Mouse (Mus musculus) stomach, embryonic 16.5 days (tissue): ENCODE results near the gene Cnpy3. TPM values are rescaled to one million over a fixed set of nuclear protein-coding genes. Genes with fewer than 3 reads are reported as not detected.

Experiments used
- ATAC-seq: fragments of 200-750 bp; cut with Nextera tagmentation; 2 replicates; pipeline ENCODE4 v1.8.0; 2017; ENCODE audit warnings: moderate number of reproducible peaks, moderate TSS enrichment; ENCODE audit not compliant: insufficient read depth, low FRiP score
- H3K27ac ChIP-seq: fragments of 300-500 bp; sonication (generic); 2 replicates; pipeline ENCODE4 v1.5.1; 2014; ENCODE audit warnings: low read length
- H3K27me3 ChIP-seq: fragments of 300-500 bp; sonication (generic); 2 replicates; pipeline ENCODE4 v1.6.1; 2014; ENCODE audit warnings: low read length, control low read depth, mixed read lengths; ENCODE audit not compliant: control insufficient read depth, insufficient read depth
- H3K36me3 ChIP-seq: fragments of 300-500 bp; sonication (generic); 2 replicates; pipeline ENCODE4 v1.6.1; 2014; ENCODE audit warnings: low read length; ENCODE audit not compliant: control insufficient read depth, insufficient read depth
- H3K4me1 ChIP-seq: fragments of 300-500 bp; sonication (generic); 2 replicates; pipeline ENCODE4 v1.6.1; 2014; ENCODE audit warnings: low read length, control low read depth, mixed read lengths; ENCODE audit not compliant: control insufficient read depth, insufficient read depth
- H3K4me2 ChIP-seq: fragments of 300-500 bp; sonication (generic); 2 replicates; pipeline ENCODE4 v1.6.1; 2014; ENCODE audit warnings: low read depth, low read length, mixed read lengths
- H3K4me3 ChIP-seq: fragments of 300-500 bp; sonication (generic); replicated peaks from 2 replicates; pipeline ENCODE4 v1.5.1; 2014; ENCODE audit warnings: mild to moderate bottlenecking, low read length
- H3K9ac ChIP-seq: fragments of 300-500 bp; sonication (generic); 2 replicates; pipeline ENCODE4 v1.6.1; 2014; ENCODE audit warnings: low read length
- H3K9me3 ChIP-seq: fragments of 300-500 bp; sonication (generic); replicated peaks from 2 replicates; pipeline ENCODE4 v1.6.1; 2016; ENCODE audit warnings: low read length, control low read depth; ENCODE audit not compliant: control insufficient read depth
- WGBS: fragments of 180-500 bp; shearing (Covaris S2); extraction: QIAGEN DNeasy Blood & Tissue Kit; methylation state at CpG from one replicate; pipeline ENCODE4 v1.1.7; 2014; 5-methylcytosine and 5-hydroxymethylcytosine counted together
- polyA plus RNA-seq: library from polyadenylated mRNA; unstranded; fragments of >200 nt; fragmentation: Nextera tagmentation; extraction: Ambion mirVana; gene quantifications from 2 replicates; pipeline ENCODE4 v1.2.1, GENCODE M21; 2015

Cnpy3 gene
- polyA plus RNA-seq, 1 experiment from 2014 or later: 70.7 TPM

DNA sequence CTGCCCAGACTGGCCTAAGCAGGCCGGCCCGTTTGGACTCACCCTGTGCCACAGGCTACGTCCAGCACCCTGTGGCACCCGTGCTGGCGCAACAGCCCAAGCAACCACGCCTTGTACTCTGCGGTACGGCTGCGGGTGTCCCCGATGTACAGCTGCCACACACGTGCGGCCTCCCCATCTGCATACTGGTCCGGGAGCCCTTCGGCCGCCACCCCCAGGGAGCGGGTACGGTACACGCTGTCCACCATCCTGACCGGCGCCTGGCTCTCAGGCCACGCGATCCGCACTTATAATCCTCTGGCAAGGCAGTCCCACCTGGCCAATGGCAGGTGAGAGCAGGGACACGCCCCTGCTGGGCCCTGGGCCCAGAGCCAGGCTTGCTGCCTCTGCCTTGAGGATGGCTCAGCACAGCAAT is 23.1 kb downstream of the Cnpy3 start, which contains the start of gene Gnmt:
Gene Gnmt (minus strand): TSS at position 265 of the 415 bp plus-strand sequence.
- peak within 1 kb of the TSS; percentile 29 for H3K4me3 ChIP-seq
- peak within 1 kb of the TSS; percentile 52 for H3K4me2 ChIP-seq
- WGBS: 10% methylated on average over 24 of the region's 24 CpGs
- peak within 1 kb of the TSS; percentile 20 for H3K9ac ChIP-seq
- no peaks in the 10 kb centered on the region; the same call in 1 of the 2 replicates for H3K36me3 ChIP-seq
- H3K27ac ChIP-seq: no peak within 1 kb of the TSS
- H3K9me3 ChIP-seq: no peaks in the 10 kb centered on the region
- H3K27me3 ChIP-seq: no peaks in the 10 kb centered on the region
- peak; percentile 77 for ATAC-seq
- H3K4me1 ChIP-seq: no peaks in the 10 kb centered on the region

DNA sequence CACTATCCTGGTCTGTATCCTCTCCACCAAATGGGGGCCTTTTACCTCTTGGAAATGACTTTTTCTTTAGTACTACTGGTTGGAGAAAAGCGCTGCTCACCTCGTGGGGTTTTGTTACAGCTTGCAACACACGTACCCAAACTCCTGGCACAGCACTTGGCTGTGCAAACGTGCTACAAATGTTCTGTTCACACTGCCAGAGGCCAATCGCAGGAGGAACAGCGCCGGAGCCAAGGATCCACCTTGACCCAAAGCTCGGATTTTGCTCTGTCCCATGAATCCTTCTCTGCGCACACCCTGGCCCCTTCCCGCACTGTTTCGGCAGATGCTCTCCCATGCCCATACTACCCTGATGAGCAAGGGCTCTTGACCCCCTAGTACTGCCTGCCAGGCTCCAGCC is 23.5 kb downstream of the Cnpy3 start:
- no peak for ATAC-seq
- H3K4me3 ChIP-seq: peak overlapping the region; percentile 29

DNA sequence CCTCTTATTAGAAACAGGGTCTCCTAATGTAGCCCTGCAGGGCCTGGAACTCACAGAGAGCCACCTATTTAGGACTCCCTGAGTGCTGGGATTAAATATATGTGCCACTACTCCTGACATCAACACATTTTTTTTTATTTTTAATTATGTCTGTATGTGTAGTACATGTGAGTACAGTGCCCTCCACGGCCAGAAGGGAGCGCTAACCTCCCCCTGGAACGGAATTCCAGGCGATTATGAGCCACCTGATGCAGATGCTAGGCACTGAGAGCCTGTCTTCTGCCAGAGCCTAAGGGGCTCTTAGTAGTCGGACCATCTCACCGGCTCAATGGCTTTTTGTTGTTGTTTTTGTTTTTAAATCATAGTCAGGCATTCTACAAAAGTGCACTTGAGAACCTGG is 24.0 kb downstream of the Cnpy3 start:
- no peak for ATAC-seq
- Histone ChIP-seq H3K27ac (no peak overlapping the region), H3K36me3 (no peaks in the 10 kb centered on the region; the same call in 1 of the 2 replicates), H3K4me2 (no peak overlapping the region), H3K4me1 (no peaks in the 10 kb centered on the region), H3K27me3 (no peaks in the 10 kb centered on the region), H3K4me3 (no peak overlapping the region), H3K9ac (no peak overlapping the region), H3K9me3 (no peaks in the 10 kb centered on the region)
- 37% methylated on average over 6 of the region's 6 CpGs for WGBS

More for the DNA sequence above, 23.5 kb downstream of the Cnpy3 start:
- Histone ChIP-seq H3K27ac (no peak overlapping the region), H3K36me3 (no peaks in the 10 kb centered on the region; the same call in 1 of the 2 replicates), H3K4me2 (peak overlapping the region; percentile 52), H3K9me3 (no peaks in the 10 kb centered on the region), H3K27me3 (no peaks in the 10 kb centered on the region), H3K4me1 (no peaks in the 10 kb centered on the region), H3K9ac (peak overlapping the region; percentile 20; the same call in 1 of the 2 replicates)
- WGBS: 45% methylated on average over 11 of the region's 11 CpGs

DNA sequence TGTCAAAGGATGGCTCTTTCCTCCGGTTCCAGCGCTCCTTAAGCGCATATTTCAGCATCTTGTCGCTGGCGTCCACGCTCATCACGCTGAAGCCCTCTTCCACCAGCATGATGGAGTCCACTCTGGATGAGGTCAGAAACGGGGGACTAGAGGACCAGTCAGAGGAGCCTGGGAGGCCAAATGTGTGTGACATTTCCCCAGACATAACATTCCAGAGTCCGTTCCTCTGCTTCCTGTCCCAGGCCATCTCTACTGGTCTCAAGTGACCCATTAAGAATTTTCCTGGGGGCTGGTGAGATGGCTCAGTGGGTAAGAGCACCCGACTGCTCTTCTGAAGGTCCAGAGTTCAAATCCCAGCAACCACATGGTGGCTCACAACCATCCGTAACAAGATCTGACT is 24.7 kb downstream of the Cnpy3 start:
- Histone ChIP-seq H3K9ac (no peak overlapping the region), H3K9me3 (no peaks in the 10 kb centered on the region), H3K27me3 (no peaks in the 10 kb centered on the region), H3K27ac (no peak overlapping the region), H3K4me3 (no peak overlapping the region), H3K4me2 (no peak overlapping the region), H3K36me3 (peaks cover 2% of the 10 kb centered on the region; the same call in 1 of the 2 replicates), H3K4me1 (no peaks in the 10 kb centered on the region)
- no peak for ATAC-seq
- 87% methylated on average over 11 of the region's 11 CpGs for WGBS

DNA sequence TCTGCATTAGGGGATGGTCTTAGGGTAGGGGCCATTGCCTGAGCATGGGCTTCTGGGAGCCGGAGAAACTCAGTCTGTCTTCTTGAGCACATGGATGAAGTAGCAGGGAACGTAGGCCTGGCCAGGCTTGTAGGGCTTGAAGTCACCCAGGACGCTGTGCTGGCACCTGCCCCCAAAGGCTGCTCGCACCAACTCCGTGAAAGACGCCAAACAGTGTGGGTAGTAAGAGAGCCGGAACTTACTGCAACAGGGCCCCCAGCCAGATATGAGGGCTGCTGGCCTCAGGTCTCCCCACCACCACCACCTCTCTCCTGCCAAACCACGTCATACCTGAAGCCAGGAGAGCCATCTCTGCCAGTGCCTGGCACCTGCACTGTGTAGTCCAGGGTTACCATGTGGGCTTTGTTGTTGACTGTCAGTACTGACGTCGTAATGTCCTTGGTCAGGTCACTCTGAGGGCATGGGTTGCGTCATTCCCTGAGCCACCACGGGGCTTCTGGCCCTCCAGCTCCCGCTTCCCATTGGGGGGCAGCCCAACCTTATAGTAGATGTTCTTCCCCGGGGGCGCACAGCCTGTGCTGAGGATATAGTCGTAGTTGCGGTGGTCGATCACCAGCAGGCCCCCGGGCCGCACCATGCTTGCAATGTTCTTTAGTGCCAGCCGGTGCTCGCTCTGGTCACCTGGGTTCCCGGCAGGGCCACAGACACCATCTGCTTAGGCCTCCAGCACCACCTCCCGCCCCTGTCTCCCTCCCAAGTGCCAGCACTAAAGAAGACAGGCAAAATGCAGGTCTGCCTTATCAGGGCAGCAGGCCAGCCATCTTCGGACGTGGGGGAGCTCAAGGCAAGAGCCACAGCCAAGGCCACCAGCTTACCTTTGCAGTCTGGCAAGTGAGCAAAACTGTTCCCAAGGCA is 26.0 kb downstream of the Cnpy3 start:
- Histone ChIP-seq H3K27me3 (no peaks in the 10 kb centered on the region), H3K36me3 (peaks cover 4% of the 10 kb centered on the region; the same call in 1 of the 2 replicates), H3K4me2 (no peak overlapping the region), H3K4me3 (no peak overlapping the region), H3K9ac (no peak overlapping the region), H3K27ac (no peak overlapping the region), H3K9me3 (no peaks in the 10 kb centered on the region), H3K4me1 (no peaks in the 10 kb centered on the region)
- WGBS: 91% methylated on average over 26 of the region's 26 CpGs
- ATAC-seq: no peak

DNA sequence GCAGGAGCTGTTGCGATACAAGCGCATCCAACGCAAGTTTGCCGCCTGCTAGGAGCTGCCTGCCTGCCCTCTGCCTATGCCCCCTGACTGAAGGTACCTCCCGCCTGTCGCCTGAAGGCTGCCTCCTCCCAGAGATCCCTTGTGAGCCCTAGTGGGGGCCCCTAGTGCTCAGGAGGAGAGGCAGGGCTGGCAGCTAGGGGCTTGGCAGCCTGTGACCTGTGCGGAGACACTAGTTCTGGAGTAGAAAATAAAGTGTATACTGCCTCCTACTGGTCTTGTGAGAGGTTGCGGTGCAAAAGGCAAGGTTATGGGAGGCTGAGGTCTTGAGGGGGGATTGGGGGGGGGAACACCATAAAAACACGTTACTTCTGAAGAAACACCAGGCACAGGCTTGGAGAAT is 26.7 kb downstream of the Cnpy3 start:
- ATAC-seq: 0 out of 2 replicates have a peak, but pooled peaks have one; percentile 9
- 57% methylated on average over 9 of the region's 9 CpGs for WGBS

DNA sequence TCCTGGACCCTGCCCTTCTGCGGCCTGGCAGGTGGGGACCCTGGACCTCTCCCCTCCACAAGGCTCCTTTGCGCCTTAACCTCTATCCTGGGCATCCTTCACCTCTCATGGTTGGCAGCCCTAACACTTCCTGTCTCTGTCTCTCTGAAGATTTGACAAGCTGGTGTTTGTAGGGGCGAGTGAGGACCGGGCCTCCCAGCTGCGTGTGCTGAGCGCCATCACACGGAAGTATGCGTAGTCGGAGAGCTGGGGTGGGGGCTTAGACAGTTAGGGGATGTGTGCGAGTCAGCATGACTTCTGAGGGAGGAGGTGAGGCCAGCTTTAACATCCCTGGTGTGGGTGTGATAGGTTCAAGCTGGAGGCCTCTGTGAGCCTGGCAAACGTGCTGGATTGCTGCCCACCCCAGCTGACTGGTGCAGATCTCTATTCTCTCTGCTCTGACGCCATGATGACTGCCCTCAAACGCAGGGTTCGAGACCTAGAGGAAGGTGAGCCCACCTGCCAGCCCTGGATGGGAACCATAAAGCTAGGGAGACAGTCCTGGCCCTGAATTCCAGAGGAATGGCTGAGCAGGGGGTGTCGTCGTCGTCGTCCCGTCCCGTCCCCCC is 27.4 kb downstream of the Cnpy3 start:
- no peaks in the 10 kb centered on the region for H3K27me3 ChIP-seq
- H3K36me3 ChIP-seq: peaks cover 4% of the 10 kb centered on the region; the same call in 1 of the 2 replicates
- WGBS: 76% methylated on average over 20 of the region's 20 CpGs
- no peak overlapping the region for H3K4me3 ChIP-seq
- H3K9ac ChIP-seq: no peak overlapping the region
- H3K4me1 ChIP-seq: no peaks in the 10 kb centered on the region
- H3K9me3 ChIP-seq: no peaks in the 10 kb centered on the region
- no peak overlapping the region for H3K4me2 ChIP-seq
- no peak for ATAC-seq
- no peak overlapping the region for H3K27ac ChIP-seq

More for the DNA sequence above, 26.7 kb downstream of the Cnpy3 start:
- Histone ChIP-seq H3K4me1 (no peaks in the 10 kb centered on the region), H3K9ac (peak overlapping the region; percentile 14; the same call in 1 of the 2 replicates), H3K36me3 (peaks cover 4% of the 10 kb centered on the region; the same call in 1 of the 2 replicates), H3K27me3 (no peaks in the 10 kb centered on the region), H3K4me3 (no peak overlapping the region), H3K9me3 (no peaks in the 10 kb centered on the region), H3K4me2 (no peak overlapping the region), H3K27ac (no peak overlapping the region)

DNA sequence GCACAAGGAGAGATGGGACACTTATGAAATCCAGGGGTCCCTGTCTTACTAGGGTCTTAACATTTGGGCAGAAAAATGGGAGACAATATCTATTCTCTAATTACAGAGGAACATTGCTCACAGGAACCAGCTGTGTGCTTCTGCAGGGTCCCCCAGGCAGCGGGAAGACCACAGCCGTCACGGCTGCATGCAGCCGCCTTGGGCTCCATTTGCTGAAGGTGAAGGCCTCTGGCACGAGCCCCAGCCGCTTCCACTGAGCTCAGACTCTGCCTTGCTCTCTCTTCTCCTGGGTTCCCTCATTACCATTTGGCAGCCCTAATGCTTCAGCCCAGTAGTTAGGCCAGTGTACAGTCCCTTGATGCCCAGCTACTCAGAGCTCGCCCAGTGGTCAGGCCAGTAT is 30.9 kb downstream of the Cnpy3 start:
- WGBS: 87% methylated on average over 7 of the region's 7 CpGs
- no peak for ATAC-seq

More for the DNA sequence above, 30.9 kb downstream of the Cnpy3 start:
- H3K27me3 ChIP-seq: no peaks in the 10 kb centered on the region
- no peaks in the 10 kb centered on the region for H3K4me1 ChIP-seq
- H3K9ac ChIP-seq: no peak overlapping the region
- no peak overlapping the region for H3K4me2 ChIP-seq
- peaks cover 4% of the 10 kb centered on the region; the same call in 1 of the 2 replicates for H3K36me3 ChIP-seq
- H3K27ac ChIP-seq: no peak overlapping the region
- H3K9me3 ChIP-seq: no peaks in the 10 kb centered on the region
- no peak overlapping the region for H3K4me3 ChIP-seq
